Mouse (Mus musculus): ENCODE data around the gene Mark3. TPM values are rescaled to one million over a fixed set of nuclear protein-coding genes. Genes with fewer than 3 reads are reported as not detected.
A peak's percentile ranks its signal among the peaks of the same experiment; 100 is the strongest.

Gene Mark3
- 25.8 and 30.4 TPM in 2 replicates for polyA plus RNA-seq (2015; fragmentation: Nextera tagmentation; extraction: Ambion mirVana)

GRCm38 (mm10) chr12:111574074-111574886, at the start of gene Mark3:
TSS of gene Mark3 (plus strand) at chr12:111574523.
- Histone ChIP-seq H3K27me3 (no peaks in the 10 kb centered on the region), H3K9me3 (replicated peaks) (no peaks in the 10 kb centered on the region), H3K4me3 (peak within 1 kb of the TSS; percentile 81), H3K27ac (peak within 1 kb of the TSS; percentile 92), H3K4me2 (peak within 1 kb of the TSS; percentile 90), H3K36me3 (no peaks in the 10 kb centered on the region), H3K4me1 (replicated peaks) (peaks cover 26% of the 10 kb centered on the region), H3K9ac (peak within 1 kb of the TSS; percentile 90)
- ATAC-seq (replicated peaks; ENCODE audit: insufficient number of reproducible peaks, insufficient read depth, low FRiP score, low read depth) = peak; percentile 96
- WGBS = under 1% methylated on average over 74 of the region's 75 CpGs

- Histone ChIP-seq H3K36me3 (no peaks in the 10 kb centered on the region), H3K9ac (no peak overlapping the region), H3K27me3 (peaks cover 4% of the 10 kb centered on the region; the same call in 1 of the 2 replicates), H3K4me3 (no peak overlapping the region), H3K4me1 (replicated peaks) (no peaks in the 10 kb centered on the region), H3K27ac (no peak overlapping the region), H3K9me3 (replicated peaks) (no peaks in the 10 kb centered on the region), H3K4me2 (no peak overlapping the region)
- ATAC-seq (replicated peaks; ENCODE audit: insufficient number of reproducible peaks, insufficient read depth, low FRiP score, low read depth) = no peak
- WGBS = 77% methylated on average over 3 of the region's 3 CpGs
These were observed 49.4 kb upstream of the Mark3 start for GRCm38 (mm10) chr12:111524883-111525282.

GRCm38 (mm10) chr12:111527643-111528281, 46.6 kb upstream of the Mark3 start:
- Histone ChIP-seq H3K4me3 (no peak overlapping the region), H3K4me2 (no peak overlapping the region), H3K36me3 (no peaks in the 10 kb centered on the region), H3K9ac (no peak overlapping the region), H3K27ac (no peak overlapping the region), H3K4me1 (replicated peaks) (no peaks in the 10 kb centered on the region), H3K27me3 (peaks cover 4% of the 10 kb centered on the region; the same call in 1 of the 2 replicates), H3K9me3 (replicated peaks) (no peaks in the 10 kb centered on the region)
- 55% methylated on average over 8 of the region's 8 CpGs for WGBS
- no peak for ATAC-seq (replicated peaks; ENCODE audit: insufficient number of reproducible peaks, insufficient read depth, low FRiP score, low read depth)

GRCm38 (mm10) chr12:111529192-111529591, 45.1 kb upstream of the Mark3 start:
- ATAC-seq (replicated peaks; ENCODE audit: insufficient number of reproducible peaks, insufficient read depth, low FRiP score, low read depth) = no peak
- Histone ChIP-seq H3K4me2 (no peak overlapping the region), H3K4me1 (replicated peaks) (no peaks in the 10 kb centered on the region), H3K9me3 (replicated peaks) (no peaks in the 10 kb centered on the region), H3K27me3 (peaks cover 4% of the 10 kb centered on the region; the same call in 1 of the 2 replicates), H3K36me3 (no peaks in the 10 kb centered on the region), H3K9ac (no peak overlapping the region), H3K27ac (no peak overlapping the region), H3K4me3 (no peak overlapping the region)
- 18% methylated on average over 8 of the region's 8 CpGs for WGBS

GRCm38 (mm10) chr12:111533096-111533794, 41.1 kb upstream of the Mark3 start:
- ATAC-seq (replicated peaks; ENCODE audit: insufficient number of reproducible peaks, insufficient read depth, low FRiP score, low read depth) = no peak
- H3K27me3 ChIP-seq = peaks cover 4% of the 10 kb centered on the region; the same call in 1 of the 2 replicates
- H3K4me2 ChIP-seq = no peak overlapping the region
- H3K27ac ChIP-seq = no peak overlapping the region
- H3K9me3 ChIP-seq (replicated peaks) = no peaks in the 10 kb centered on the region
- 58% methylated on average over 11 of the region's 11 CpGs for WGBS
- H3K9ac ChIP-seq = no peak overlapping the region
- H3K36me3 ChIP-seq = no peaks in the 10 kb centered on the region
- no peak overlapping the region for H3K4me3 ChIP-seq
- H3K4me1 ChIP-seq (replicated peaks) = peaks cover 23% of the 10 kb centered on the region

GRCm38 (mm10) chr12:111535281-111535680, 39.0 kb upstream of the Mark3 start:
- WGBS = 37% methylated on average over 6 of the region's 6 CpGs
- Histone ChIP-seq H3K4me1 (replicated peaks) (peaks cover 35% of the 10 kb centered on the region), H3K27ac (peak overlapping the region; percentile 18), H3K4me2 (0 out of 2 replicates have a peak overlapping the region, but pooled peaks have one; percentile 5), H3K36me3 (peaks cover 13% of the 10 kb centered on the region), H3K9me3 (replicated peaks) (no peaks in the 10 kb centered on the region), H3K4me3 (no peak overlapping the region), H3K27me3 (no peaks in the 10 kb centered on the region), H3K9ac (no peak overlapping the region)
- ATAC-seq (replicated peaks; ENCODE audit: insufficient number of reproducible peaks, insufficient read depth, low FRiP score, low read depth) = no peak

GRCm38 (mm10) chr12:111535762-111536161, 38.6 kb upstream of the Mark3 start:
- Histone ChIP-seq H3K4me1 (replicated peaks) (peaks cover 38% of the 10 kb centered on the region), H3K36me3 (peaks cover 18% of the 10 kb centered on the region), H3K27ac (peak overlapping the region; percentile 18), H3K4me3 (no peak overlapping the region), H3K4me2 (0 out of 2 replicates have a peak overlapping the region, but pooled peaks have one; percentile 5), H3K27me3 (no peaks in the 10 kb centered on the region), H3K9ac (no peak overlapping the region), H3K9me3 (replicated peaks) (no peaks in the 10 kb centered on the region)
- no peak for ATAC-seq (replicated peaks; ENCODE audit: insufficient number of reproducible peaks, insufficient read depth, low FRiP score, low read depth)
- WGBS = 61% methylated on average over 5 of the region's 5 CpGs

GRCm38 (mm10) chr12:111536746-111537145, 37.6 kb upstream of the Mark3 start:
- Histone ChIP-seq H3K4me2 (peak overlapping the region; percentile 72), H3K36me3 (peaks cover 28% of the 10 kb centered on the region), H3K9ac (peak overlapping the region; percentile 98; the same call in 1 of the 2 replicates), H3K9me3 (replicated peaks) (no peaks in the 10 kb centered on the region), H3K27me3 (no peaks in the 10 kb centered on the region), H3K4me3 (peak overlapping the region; percentile 77), H3K27ac (no peak overlapping the region), H3K4me1 (replicated peaks) (peaks cover 42% of the 10 kb centered on the region)
- WGBS = 36% methylated on average over 4 of the region's 4 CpGs
- no peak for ATAC-seq (replicated peaks; ENCODE audit: insufficient number of reproducible peaks, insufficient read depth, low FRiP score, low read depth)

- WGBS = under 1% methylated on average over 22 of the region's 22 CpGs
- Histone ChIP-seq H3K36me3 (peaks cover 34% of the 10 kb centered on the region), H3K27ac (peak overlapping the region; percentile 86), H3K4me3 (peak overlapping the region; percentile 77), H3K9ac (peak overlapping the region; percentile 98), H3K4me1 (replicated peaks) (peaks cover 42% of the 10 kb centered on the region), H3K27me3 (no peaks in the 10 kb centered on the region), H3K9me3 (replicated peaks) (no peaks in the 10 kb centered on the region), H3K4me2 (peak overlapping the region; percentile 72)
- no peak for ATAC-seq (replicated peaks; ENCODE audit: insufficient number of reproducible peaks, insufficient read depth, low FRiP score, low read depth)
These were observed 37.0 kb upstream of the Mark3 start for GRCm38 (mm10) chr12:111537341-111537740.

GRCm38 (mm10) chr12:111537796-111538291, 36.5 kb upstream of the Mark3 start, which contains the start of gene Eif5:
TSS of gene Eif5 (plus strand) at chr12:111538016.
- peak within 1 kb of the TSS; percentile 97 for H3K27ac ChIP-seq
- H3K9me3 ChIP-seq (replicated peaks) = no peaks in the 10 kb centered on the region
- peak within 1 kb of the TSS; percentile 77 for H3K4me3 ChIP-seq
- under 1% methylated on average over 46 of the region's 47 CpGs for WGBS
- H3K27me3 ChIP-seq = no peaks in the 10 kb centered on the region
- H3K4me2 ChIP-seq = peak within 1 kb of the TSS; percentile 75
- peaks cover 39% of the 10 kb centered on the region for H3K36me3 ChIP-seq
- peak within 1 kb of the TSS; percentile 98 for H3K9ac ChIP-seq
- H3K4me1 ChIP-seq (replicated peaks) = peaks cover 42% of the 10 kb centered on the region
- ATAC-seq (replicated peaks; ENCODE audit: insufficient number of reproducible peaks, insufficient read depth, low FRiP score, low read depth) = peak; percentile 99
